Mouse (Mus musculus) stomach, postnatal 0 days (tissue): ENCODE measurements around the gene Unc45b.

Experiments used
- CTCF ChIP-seq: IDR thresholded peaks from 2 replicates; pipeline ENCODE4 v1.5.1; 2016; ENCODE audit warnings: antibody characterized with exemption, low read depth, mild to moderate bottlenecking, moderate library complexity
- EP300 ChIP-seq: optimal IDR thresholded peaks from 2 replicates; pipeline ENCODE3; 2016; ENCODE audit warnings: antibody characterized with exemption

DNA sequence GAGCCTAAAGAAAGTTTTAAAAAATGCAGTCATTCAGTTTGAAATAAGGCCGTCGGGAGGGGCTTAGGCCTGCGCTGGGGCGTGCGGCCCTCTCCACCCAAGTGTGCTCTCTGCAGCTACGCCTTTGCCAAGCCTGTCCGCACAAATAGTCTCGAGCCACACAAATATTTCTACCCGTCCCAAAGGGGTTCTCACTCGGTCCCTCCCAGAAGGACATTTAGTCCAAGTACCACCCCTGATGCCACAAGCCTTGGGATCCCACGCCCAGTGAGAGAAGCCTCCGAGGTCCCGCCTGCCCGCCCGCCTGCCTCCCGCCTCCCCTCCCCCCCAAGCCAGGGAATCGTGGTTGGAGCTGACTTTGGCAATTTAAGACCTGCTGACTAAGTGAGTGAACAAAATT, 72.8 kb downstream of the Unc45b start:
- TF ChIP-seq CTCF: no peak
- no peak for TF ChIP-seq EP300
